Mouse (Mus musculus) cerebral cortex, adult 2 months (tissue): ENCODE data around the gene Zfp119b.

ENCODE experiments used
- WGBS: fragments of 180-500 bp; shearing (Covaris S2); methylation state at CpG from one replicate; pipeline ENCODE4 v1.1.7; 2018; 5-methylcytosine and 5-hydroxymethylcytosine counted together

Gene Zfp119b

DNA sequence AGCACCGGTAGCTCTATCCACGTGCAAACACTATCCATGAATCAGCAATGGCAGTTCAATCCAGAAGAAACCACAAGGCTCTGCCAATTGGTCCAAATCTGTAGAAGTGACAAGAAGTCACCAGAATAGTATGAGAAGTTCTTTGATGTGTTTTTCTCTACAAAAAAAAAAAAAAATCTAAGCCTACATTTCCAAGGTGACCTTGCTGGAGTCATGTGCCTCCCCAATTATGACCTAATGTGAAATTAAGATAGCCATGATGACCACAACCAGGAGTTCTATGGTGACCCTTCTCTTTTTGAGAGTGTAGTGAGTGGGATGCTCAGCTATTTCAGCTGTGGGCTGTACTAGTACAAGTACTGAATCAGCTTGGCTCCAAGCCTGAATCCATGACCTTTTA is at the start of gene Zfp119b:
TSS of gene Zfp119b (minus strand) at position 101 of the 400 bp plus-strand sequence.
- 87% methylated on average over 2 of the region's 2 CpGs for WGBS

DNA sequence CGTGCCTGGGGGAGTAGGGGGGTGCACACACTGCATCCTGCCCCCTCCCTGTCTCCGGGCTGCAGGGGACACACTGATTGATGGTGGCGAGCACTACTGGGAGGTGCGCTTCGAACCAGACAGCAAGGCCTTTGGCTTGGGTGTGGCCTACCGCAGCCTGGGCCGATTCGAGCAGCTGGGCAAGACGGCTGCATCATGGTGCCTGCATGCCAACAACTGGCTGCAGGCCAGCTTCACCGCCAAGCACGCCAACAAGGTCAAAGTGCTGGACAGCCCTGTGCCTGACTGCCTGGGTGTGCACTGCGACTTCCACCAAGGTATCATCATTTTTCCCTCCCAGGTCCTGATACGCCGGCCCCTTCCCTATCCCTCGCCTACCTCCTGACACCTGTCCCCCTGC is 46.7 kb upstream of the Zfp119b start:
- 82% methylated on average over 15 of the region's 15 CpGs for WGBS

- 91% methylated on average over 8 of the region's 8 CpGs for WGBS
These were observed 41.1 kb upstream of the Zfp119b start for GRCm38 (mm10) chr17:55990278-55990898.

DNA sequence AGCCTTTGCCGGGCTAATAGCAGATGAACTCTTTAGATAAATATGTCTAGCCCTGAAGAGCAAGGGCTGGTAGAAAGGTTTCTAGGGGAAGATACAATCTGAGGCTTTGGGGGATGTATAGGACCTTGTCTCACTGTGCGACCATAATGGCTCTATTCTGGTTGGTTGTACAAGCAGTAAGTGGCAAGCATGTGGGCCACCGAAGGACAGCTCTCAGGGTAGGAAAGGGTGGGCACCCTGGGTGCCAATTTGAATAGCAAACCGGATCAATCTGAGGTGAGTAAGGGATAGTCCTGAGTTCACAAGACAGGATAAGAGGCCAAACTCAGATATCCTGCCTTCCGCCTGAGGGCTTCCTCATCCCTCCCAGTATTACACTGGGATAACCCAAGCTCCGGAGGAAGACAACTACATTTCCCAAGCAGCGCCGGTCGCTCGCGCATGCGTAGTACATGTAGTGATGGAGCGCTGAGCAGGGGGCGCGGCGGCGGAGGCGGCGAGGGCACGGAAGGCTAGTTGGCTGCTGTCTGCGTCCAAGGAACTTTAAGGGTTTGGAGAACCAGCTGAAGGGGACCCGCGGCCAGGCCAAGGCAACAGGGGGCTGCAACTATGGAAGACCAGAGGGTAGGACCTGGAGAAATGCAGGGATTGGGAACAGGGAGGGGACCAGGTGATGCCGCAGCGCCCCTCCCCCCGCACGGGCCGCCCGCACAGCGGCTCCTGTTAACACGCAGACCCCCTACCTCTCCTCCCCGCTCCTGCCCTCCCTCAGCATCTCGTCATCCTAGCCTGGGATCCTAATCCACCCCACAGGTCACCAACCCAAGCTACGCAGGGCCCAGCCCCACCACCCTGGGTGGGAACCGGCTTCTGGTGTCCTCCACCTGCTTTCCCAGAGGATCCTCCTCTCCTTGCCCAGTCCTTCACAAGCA is 37.0 kb upstream of the Zfp119b start, which contains the start of gene Fsd1:
TSS of gene Fsd1 (plus strand) at position 480 of the 932 bp plus-strand sequence.
- 6% methylated on average over 35 of the region's 35 CpGs for WGBS

GRCm38 (mm10) chr17:55977301-55977700 is 28.0 kb upstream of the Zfp119b start:
- WGBS = 67% methylated on average over 3 of the region's 3 CpGs

- 20% methylated on average over 13 of the region's 13 CpGs for WGBS
These were observed 27.1 kb upstream of the Zfp119b start for GRCm38 (mm10) chr17:55976255-55976862.

DNA sequence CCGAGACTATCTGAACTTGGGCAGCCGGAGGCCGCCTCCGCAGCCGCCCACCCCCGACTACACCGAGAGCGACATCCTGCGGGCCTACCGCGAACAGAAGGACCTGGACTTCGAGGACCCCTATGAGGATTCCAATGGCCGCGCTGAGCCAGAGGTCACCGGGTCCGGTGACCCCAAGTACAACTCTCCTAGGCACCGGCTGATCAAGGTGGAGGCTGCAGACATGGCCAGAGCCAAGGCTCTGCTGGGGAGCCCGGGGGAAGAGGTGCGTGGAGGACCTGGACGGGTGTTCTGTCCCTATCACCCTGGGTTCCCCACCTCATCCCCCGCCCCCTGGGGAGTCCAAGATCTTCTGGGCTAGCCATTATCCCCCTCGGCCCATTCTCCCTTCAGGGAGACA is 22.2 kb upstream of the Zfp119b start:
- WGBS = 36% methylated on average over 22 of the region's 22 CpGs

DNA sequence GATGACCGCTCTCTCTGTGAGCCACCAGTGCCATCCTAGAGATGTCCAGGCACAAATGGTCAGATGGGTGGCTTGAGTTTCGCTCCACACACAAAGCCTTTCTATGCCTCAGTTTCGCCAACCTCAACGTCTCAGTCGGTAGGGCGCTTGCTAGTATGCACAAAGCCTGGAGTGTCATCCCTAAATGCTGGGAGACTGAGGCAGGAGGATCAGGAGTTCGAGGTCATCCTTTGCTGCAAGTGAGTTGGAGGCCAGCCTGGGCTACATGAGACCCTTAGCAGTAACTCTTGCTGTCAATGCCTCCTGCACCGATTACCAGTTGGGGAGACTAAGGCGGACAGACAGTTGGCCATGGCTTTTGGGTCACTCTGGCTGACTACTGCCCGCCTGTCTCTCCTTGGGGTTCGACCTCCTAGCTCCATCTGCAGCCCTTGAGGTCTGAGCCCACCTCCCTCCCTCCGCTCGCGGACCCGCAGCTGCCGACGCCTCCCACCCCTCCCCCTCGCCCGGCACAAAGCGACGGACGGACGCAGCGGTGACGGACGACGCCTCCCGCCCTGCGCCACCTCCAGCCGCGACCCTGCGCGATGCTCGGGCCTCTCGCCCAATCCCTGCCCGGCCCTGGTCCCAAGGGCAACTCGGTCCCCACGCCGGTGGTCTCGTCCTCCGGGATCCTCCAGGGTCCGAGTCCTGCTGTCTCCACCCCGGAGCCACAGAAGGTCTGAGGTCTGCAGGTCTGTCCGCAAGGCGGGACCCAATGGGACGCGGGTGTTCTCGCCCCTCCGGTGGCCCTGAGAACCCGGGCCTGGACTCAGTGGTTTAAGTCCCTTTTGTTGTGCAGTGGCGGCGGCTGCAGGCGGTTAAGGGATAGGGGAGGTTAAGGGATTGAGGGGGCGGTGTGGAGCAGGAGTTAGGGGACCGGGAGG is 20.9 kb upstream of the Zfp119b start, which contains the start of gene Shd:
TSS of gene Shd (plus strand) at position 502 of the 926 bp plus-strand sequence.
- WGBS = 8% methylated on average over 54 of the region's 55 CpGs

DNA sequence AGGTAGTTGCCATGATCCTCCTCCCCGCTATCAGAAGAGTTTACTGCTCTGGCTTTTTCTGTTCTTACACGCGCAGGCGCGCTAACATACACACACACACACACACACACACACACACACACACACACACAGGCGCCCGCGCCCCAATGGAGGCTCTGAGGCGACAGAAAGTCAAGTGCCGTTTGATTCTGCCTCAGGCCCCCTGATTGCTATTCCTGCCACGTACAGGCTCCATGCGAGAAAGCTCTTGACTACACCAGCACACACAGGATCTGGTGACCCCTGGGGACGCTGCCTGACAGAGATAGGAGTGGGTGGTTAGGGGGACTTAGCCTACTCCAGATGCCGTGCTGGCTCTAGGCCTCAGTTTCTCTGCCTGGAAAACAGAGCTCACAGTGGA is 20.3 kb upstream of the Zfp119b start:
- 40% methylated on average over 14 of the region's 14 CpGs for WGBS

- 82% methylated on average over 7 of the region's 7 CpGs for WGBS
These were observed 18.9 kb upstream of the Zfp119b start for GRCm38 (mm10) chr17:55968210-55968609.

DNA sequence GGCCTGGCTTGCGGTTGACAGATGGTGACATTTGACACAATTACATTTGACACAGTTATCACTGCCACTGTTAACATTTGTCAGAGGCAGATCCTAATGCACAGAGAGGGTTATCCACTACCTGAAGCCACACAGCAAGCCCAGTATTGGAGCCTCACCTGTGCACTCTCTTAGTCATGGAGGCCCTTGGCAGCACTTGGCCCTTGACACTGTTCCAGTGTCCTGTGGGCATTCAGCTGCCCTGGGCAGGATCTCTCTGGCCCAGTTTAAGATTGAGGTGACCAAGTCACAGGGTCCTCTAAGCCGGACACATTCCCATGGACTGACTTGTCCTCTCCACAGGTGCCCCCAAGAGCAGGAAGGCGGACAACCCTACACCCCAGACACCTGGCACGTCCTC is 17.9 kb upstream of the Zfp119b start:
- WGBS = 95% methylated on average over 4 of the region's 4 CpGs

GRCm38 (mm10) chr17:55964996-55965395 is 15.7 kb upstream of the Zfp119b start:
- 85% methylated on average over 9 of the region's 9 CpGs for WGBS

GRCm38 (mm10) chr17:55964496-55964895 is 15.2 kb upstream of the Zfp119b start:
- 94% methylated on average over 10 of the region's 10 CpGs for WGBS

DNA sequence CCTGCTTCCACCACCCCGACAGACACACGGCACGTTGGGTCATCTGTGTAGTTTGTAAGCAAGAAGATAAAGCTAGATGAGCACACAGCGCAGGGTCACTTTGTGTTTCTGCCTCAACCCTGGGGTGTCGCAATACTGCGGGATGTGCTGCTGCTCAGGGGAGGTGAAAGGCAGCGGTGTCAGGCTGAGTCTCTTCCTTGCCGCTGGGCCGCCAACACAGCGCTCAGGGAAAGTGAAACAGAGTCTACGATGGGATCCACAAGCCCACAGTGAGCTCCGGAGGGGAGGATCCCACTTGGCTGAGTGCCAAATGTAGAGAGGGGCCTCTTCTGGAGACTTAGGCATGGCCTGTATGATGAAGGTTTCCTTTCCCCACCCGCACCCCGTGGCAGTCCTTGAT is 13.9 kb upstream of the Zfp119b start:
- WGBS = 79% methylated on average over 14 of the region's 14 CpGs

GRCm38 (mm10) chr17:55961631-55962030 is 12.3 kb upstream of the Zfp119b start:
- 94% methylated on average over 7 of the region's 7 CpGs for WGBS

DNA sequence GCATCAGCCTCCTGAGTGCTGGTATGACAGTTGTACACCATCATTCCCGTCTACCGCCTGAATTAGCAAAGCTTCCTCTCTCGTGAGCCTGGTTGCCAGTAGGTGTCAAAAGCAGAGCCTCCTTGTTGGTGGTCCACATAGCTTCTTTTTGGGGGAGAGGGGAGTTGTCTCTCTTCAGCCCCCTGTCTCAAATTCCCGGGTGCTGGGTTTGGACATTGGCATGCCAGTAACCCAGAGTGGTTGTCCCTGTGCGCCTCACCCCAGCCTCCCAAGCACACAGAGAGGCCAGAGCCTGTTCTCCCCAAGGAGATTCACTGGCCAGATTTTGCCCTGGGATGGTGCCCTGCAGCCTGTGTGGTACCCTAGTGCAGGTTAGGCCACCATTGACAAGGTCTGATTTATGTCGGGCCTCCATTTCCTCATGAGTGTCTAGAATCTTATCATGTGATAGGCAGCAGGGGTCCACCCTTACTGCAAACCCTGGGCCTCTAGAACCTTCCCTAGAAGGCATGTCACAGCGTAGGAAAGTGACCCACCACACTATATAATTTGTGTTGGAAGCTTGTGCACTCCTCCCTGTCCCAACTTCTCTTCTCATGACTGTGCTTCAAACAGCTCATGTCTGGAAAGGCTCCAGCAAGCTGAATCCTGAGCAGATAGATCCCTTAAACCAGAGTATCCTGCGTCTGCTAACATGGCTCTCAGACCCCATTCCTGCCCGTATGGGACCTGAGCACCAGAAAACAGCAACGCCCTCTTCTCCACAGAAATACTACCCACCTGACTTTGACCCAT is 10.8 kb upstream of the Zfp119b start:
- 69% methylated on average over 10 of the region's 10 CpGs for WGBS

GRCm38 (mm10) chr17:55958918-55959728 is 9.8 kb upstream of the Zfp119b start, which contains the start of gene Yju2:
TSS of gene Yju2 (plus strand) at chr17:55959099.
- under 1% methylated on average over 46 of the region's 46 CpGs for WGBS

- WGBS = 26% methylated on average over 2 of the region's 2 CpGs
These were observed 9.2 kb upstream of the Zfp119b start for GRCm38 (mm10) chr17:55958584-55958886.

- WGBS = 78% methylated on average over 13 of the region's 13 CpGs
These were observed 8.7 kb upstream of the Zfp119b start for GRCm38 (mm10) chr17:55957726-55958583.
